Mouse (Mus musculus) kidney, postnatal 14 days (tissue): Measurements from ENCODE around the gene Pigb.
"Not testable (repeated sequence)": the region's sequence is repeated elsewhere in the genome, so short reads cannot be mapped to it uniquely, and the experiment has no call there.

ENCODE experiments used
- DNase-seq: peaks from one replicate; pipeline ENCODE4 v3.0.0; 2022; ENCODE audit warnings: mixed read lengths

The Pigb gene

DNA sequence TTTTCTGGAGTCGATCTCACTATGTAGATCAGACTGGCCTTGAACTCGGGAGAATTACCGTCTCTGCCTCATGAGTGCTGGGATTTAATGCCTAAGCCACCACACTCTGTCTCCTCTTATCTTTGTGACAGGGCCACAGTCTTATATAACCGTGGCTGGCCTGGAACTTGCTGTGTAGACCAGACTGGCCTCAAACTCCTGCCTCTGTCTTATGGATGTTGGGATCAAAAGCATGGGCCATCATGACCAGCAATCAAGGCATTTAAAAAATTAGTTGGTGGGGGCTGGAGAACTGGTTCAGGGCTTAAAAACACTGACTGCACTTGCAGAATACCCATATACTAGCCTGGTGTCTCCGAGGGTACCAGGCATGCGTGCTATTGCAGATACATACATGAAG lies at the start of gene Pigb:
Pigb (minus strand) TSS at position 299 of the 400 bp plus-strand sequence.
- DNase-seq: no peak

DNA sequence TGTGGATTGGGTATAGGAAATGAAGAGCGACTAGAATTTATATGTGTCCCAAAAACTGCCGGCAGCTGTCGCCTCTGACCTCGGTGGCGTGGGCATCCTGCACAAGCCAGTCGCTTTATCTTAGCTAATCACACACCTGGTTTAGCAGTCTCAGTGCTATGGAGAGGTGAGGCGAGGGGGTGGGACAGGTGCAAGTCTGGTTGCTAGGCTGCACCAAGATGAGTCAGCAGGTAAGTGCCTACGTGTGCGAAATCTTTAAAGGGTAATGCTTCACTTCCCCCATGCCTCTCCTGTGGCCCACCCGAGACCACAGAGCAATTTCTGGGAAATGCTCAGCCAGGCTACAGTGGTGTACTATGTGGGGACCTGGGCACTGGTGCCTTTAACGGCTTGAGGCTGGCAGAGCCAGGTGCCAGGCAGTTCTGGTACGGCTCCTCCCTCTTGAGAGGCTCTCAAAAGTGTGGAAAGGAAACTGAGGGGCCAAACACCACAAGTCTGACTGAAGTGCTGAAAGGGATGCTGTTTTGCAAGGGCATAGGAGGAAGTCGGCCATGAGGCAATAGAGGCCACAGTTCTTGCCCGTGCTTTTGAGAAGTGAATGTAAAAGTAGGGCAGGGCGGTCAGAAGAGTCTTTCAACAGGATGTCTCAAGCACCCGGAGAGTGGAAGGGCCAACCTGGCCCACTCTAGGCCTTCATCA lies 49.2 kb upstream of the Pigb start:
- no peak for DNase-seq

DNA sequence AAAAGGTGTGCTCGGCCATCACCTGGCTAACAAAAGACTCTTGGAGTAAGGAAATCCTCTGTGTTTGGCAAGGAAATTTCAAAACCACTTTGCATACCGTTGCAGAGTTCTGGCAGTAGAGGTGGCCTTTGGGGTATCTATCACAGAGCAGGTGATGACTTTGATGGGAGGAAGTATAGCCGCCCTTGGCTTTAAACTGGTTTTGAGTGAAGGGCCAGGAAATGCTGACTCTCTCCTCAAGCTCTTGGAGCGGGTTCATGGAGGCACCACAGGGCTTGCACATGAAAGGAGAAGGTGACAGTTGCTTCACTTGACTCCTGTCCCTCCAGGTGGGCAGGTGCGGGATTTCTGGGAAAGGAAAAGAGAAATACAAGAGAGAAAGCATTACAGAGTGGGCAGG lies 47.4 kb upstream of the Pigb start:
- no peak for DNase-seq

DNA sequence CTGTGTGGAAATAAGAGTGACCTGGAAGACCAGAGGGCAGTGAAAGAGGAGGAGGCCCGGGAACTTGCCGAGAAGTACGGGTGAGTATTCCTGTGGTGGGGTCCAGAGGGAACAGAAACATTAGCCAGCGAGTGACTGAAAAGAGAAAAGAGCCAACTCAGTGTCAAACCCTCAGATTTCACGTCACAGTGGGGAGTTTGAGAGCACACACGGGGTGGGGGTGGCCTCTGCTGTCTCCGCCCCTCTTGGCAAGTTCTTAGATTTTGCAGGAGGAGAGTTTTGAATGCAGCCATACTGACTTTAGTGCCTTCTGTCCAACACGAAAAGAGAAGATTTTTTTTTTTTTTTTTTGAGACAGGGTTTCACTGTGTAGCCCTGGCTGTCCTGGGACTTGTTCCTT lies 46.9 kb upstream of the Pigb start:
- DNase-seq: no peak

DNA sequence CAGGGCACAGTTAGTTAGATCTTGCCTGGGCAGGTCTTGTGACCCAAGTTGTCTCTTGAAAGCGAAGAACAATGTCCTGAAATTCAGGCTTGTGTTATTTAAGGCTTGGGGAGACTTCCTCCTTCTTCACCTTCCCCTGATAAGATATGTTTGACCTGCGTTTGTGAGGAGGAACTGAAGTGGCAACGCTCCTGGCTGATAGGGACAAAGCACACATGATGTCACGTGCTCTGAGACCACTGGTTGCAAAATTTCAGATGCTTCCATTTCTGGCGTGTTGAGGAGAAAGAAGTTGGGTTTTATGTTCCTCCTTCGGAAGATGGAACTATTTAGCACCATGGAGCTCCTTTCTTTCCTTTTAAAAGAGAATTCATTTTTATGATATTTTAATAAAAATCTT lies 45.7 kb upstream of the Pigb start:
- DNase-seq: no peak

DNA sequence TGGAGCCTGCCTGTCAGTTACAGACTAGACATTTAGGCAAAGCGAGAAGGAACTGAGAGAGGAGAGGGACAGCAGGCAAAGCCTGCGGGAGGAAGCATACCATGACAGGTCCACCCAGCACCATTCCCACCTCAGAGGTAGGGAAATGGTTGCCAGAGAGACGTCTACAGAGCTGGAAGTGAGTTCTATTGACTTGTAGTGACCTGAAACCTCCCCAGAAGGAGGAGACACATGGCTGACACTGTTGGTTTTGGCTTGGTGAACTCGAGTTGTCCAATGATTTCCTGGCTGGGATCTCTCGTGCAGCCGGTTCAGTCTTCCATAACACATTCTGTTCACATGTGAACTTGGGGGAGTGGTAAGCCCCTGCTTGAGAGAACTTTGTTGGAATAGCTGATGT lies 43.8 kb upstream of the Pigb start:
- DNase-seq: no peak

DNA sequence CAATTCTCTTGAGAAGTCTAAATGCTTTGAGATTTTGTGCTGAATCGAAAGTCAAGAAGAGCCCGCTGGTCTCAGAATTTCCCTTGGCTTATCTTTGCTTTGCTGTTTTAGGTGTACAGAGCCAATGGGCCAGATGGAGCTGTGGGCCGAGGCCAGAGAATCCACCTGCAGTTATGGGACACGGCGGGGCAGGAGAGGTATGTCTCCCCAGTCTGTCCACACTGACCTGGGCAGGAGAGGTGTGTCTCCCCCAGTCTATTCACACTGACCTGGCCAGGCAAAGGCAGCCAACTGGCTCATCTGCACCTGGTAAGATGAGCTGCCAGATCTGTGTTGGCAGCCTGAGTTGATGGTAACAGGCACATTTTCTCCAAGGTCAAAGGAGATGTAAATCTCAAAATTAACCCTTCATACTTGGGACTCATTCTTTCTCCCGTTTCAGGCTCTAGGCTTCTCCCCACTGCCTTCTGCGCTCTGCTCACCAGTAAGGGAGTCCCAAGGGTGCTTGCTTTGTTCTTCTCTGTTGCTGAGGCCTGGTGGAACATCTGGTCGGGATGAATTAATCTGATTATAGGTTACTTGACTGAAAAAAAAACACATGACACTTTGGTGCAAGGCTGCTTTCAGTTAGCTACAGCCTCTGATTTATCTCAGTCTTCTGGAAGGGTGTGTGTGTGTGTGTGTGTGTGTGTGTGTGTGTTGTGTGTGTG lies 42.3 kb upstream of the Pigb start:
- DNase-seq: no peak

DNA sequence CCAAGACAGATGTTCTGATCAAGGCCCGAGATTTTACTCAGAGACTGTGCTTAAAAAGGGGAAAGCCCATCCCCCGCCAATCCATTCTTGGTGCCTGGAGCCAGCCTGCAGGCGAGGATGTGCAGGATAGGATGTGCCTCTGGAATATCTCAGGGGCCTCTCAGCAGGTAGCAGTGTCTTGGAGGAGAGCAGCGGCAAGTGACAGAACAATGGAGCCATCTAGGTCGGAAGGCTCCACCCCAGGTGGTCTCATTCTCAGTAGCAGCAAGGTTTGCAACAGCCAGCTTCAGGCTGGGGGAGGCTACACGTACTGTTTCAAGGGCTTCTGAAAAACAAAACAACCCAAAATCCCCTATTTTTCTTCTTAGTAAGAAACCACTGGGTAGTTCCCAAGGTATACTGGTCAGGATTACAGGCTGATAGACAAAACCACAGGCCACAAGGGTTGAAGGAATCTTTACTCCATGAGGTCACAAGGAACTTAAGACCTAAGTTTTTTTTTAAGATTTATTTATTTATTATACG lies 39.7 kb upstream of the Pigb start:
- no peak for DNase-seq

DNA sequence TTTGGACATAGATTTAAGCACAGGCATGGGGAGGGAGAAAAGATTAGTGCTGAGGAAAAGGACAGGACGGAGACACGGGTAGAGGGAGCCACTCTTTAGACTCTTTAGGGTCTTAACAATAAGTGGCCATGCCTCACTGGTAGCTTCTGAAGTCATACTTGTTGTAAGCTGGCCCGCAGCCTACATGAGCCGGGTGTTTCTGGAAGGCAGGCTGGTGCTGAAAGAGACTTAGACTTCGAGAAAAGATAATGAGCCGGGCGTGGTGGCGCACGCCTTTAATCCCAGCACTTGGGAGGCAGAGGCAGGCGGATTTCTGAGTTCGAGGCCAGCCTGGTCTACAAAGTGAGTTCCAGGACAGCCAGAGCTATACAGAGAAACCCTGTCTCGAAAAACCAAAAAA lies 39.2 kb upstream of the Pigb start:
- DNase-seq: not testable (repeated sequence)

DNA sequence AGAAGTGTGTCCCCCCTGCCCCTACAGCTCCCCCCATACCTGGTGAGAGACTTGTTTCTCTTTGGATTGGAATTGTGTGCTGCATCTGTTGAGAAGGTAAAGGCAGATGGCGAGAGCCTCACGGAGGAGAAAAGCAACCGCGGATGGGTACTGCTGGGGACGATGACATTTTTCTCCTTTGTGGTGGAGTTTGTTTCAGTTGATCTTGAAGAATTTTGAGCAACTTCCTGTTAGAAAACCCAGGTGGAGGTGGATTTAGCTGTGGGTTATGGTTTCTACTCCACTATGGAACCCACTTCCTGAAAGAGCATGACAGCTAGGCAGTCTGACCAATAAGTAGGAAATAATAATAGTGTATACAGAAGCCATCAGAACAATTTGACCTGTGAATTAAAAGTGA lies 33.0 kb upstream of the Pigb start:
- DNase-seq: no peak

DNA sequence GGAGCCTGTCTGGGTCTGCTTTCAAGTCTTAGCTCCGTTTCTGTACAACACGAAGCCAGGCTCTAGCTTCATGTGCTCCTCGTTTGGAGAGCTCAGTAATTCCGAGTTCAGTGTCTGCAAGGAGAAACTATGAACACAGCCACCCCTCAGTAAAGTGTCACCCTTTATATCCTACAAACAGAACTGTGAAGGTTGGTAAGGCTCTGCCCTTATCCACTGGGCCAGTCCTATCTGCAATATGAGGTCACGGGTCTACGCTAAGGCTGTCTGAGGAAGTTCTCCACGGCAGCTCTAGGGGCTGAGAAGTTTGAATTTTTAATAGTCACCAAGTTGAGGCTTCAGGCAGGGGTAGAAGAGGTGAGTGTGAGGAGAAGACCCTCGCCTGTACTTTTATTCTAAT lies 32.2 kb upstream of the Pigb start:
- DNase-seq: no peak

DNA sequence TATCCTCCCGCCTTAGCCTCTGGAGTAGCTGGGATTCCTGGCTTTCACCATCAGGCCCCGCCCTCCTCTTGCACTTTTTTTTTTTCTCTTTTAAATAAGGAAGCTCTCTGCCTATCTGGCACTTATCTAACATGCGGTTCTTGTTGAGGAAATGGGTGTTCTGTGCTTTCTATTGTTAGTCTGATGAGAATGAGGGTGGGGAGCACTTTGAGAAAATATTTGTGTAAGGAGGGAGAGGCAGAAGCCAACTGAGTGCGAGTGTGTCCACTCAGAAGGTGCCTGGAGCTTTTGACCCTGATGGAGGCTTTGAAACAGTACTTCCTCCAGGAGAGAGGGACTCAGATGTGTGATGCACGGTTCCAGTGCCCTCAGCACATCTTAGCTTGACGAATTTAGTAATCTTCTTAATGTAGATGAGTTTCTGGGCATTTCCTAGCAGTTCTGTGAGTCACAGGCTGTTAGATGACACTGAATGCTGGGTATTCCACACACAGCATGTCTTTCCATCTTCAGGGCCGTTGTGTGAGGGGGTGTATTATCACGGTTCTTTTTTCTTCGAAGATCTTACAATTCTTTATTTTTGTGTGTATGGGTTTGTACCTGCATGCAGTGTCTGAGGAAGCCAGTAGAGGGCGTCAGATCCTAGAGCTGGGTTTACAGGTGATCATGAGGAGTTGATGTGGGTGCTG lies 30.9 kb upstream of the Pigb start:
- DNase-seq: peak; percentile 8

DNA sequence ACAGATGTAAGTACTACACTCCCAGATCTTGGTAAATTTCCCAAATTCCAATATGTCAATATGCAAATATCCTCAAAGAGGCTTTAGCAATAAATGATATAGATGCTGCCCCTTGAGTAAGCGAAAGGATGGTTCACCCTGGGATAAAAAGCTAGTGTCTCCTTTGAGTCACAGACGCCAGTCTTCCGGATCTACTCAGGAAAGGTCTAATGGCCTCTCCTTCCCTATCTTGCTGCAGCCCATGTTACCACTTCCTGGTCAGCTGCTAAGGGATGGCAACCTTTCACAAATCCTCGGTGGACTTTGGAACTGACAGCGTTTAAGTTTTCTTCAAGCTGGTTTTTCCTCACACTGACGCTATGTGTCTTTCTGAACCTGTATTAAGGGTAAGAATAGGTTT lies 28.5 kb upstream of the Pigb start:
- DNase-seq: peak; percentile 20

DNA sequence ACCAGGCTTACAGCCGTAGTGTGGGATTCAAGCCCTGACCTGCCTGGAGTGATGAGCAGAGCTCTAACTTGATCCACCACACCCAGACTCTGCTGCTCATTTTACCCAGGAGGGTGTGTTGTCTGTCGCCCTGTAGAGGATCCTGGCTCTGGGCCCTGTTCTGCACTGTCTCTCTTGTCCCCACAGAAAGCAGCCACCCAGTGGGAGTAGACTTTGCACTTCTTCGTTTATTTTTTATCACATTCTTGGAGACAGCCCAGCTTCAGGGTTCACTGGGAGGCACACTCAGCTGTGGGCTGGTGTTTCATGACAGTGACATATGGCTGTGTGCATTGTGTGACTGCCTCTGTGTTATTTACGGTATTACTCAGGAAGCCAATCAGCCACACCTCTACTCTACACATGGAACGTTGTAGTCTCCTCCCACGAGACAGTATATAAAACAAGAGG lies 28.1 kb upstream of the Pigb start:
- peak; percentile 71 for DNase-seq

DNA sequence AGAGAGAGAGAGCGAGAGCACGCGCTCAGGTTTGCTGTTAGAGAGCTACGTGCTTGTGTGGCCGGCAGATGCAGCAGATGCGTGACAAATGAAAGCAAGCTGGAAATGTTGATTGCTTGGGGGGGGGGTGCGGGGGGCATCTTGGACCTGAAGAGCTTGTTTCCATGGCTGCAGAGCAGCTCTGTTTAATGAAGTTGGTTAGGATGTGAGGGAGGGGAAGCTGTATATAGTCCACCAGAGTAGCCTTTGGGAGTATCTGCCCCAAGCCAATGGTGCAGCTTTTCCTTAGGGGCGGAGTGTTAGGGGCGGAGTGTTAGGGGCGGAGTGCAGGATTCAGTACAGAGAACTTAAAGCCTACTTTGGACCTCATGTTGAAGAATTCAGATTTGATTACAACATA lies 26.9 kb upstream of the Pigb start:
- peak; percentile 30 for DNase-seq

DNA sequence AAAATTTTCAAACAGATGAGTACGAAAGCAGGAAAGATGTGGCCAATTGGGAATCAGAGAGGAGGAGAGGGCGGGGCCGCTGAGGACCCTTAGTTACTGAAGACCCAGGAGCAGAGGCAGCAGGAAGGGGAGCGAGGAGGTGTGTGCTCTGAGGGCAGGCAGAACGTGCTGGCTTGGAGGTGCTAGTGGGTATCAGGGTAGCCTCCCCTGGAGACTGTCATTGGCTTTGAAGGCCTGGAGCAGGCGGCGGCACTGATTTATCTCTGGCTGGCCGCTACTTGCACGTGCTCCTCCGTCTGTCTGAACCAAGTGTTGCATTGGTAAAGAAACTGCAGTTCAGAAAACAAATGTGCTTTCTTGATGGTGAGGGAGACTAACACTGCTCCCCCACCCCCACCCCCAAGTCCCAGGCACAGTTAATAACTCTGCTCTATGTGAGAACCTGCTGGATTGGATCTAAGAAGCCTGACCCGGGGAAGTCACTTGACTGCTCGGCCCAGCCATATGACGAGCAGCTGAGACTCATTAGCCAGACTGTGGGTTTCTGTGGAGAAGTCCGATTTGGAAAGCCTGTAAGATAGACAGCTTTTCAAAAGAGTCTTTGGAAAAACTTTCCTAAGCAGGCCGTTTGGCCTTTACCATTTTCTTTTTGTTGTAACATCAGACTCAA lies 23.6 kb upstream of the Pigb start:
- DNase-seq: peak; percentile 38

DNA sequence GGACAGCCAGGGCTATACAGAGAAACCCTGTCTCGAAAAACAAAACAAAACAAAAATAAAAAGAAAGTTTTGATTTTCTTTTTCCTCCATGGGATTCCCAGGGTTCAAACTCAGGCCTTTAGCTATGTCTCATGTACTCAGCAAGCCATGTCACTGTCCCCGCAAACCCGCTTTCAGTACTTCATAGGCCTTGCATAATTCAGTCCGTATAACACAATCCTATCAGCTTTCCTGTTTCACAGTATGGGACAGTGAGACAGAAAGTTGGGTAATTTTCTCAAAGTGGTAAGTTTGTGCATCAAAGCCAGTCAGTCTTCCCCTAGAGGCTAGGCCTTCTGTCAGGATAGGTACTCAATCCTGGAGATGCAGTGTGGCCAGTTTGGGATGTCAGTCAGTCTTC lies 19.0 kb upstream of the Pigb start:
- DNase-seq: no peak

DNA sequence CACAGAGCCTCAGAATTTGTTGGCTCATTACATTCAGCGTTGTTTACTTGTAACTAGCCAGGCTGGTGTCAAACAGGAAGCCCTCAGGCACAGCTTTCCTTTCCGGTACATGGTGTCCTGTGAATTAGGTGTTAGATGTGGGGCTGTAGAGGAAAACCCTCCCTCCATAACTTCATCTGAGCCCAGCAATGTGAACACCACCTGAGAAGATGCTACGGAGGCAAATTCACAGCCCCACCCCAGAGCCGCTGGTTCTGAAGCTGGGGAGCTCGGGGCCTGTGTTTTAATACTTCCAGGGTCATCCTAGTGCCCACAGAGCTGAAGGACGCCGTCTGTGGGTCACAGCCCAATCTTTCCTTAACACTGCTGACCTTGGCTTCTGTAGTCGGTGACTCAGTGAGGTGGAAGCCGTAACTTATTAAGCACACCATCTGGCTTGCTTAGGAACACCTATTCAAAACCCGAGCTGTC lies 15.3 kb upstream of the Pigb start:
- DNase-seq: peak; percentile 57

DNA sequence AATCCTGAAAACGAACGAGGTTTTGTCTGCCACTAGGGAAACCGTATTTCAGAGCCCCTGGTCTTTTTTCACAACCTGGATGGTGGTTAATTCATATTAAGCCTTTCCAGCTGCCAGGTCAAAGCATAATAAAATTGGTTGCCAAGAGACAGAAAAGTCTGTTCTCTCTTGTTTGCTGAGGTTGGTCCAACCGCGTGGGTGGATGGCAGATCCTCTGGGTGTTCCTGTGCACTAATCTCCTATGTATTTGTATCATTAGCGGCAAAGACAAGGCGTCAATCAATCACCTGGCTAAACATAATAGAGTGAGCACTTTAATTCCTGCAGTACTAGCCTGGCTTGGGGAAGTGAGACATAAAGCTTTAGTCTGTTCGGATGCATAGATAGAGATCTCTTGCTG lies 10.4 kb upstream of the Pigb start:
- DNase-seq: no peak

DNA sequence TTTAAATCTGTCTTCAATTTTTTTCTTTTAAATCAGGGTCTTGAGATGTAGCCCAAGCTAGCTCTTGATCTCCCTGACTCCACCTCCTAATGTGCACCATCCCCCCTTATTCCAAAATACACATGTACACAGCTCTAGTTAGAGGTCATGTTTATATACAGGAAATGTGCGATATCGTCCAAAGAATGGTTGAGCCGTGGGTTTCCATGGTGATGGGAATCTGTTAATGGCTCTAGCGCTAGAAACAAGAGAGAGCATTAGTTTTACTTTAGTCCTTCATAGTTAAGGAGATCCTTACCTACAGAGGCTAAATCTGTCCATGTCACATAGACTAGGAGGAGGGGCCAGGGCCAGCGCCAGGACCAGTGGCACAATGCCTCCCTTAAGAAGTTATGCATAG lies 9.7 kb upstream of the Pigb start:
- no peak for DNase-seq

DNA sequence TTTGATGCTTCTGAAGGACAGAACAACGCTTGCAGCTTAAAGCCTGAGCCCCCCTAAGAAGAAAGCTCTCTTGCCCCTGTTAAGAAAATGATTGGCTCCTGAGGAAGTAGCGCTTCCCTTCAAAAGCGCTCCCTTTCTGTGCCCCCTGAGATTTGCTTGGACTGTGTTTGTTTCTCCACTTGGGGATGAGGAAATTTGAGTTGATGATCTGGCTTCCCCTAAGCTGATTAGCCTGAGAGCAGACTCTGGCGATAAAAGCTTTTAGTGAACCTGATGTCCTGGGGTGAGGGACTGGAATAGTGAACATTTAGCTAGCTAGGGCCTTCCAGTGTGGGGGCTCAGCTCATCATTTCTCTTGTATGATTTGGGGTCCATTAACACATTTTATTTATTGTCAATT lies 8.7 kb upstream of the Pigb start:
- no peak for DNase-seq

DNA sequence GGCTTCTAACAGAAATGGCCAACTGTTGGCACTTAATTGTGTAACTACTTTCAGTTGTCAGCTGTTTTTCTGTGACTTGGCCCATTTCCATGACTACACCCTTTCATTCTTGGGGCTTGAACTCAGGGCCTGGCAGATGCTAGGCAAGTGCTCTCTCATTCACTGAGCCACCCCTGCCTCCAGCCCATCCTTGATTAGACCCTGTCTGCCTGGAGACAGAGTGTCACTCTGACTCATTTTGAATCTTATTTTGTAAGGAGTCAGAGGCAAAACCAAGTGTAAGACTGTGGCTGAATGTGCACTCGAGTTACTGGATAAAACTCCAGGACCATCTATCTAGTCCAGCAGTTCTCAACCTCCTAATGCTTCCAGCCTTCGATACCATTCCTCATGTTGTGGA lies 7.7 kb upstream of the Pigb start:
- DNase-seq: no peak

DNA sequence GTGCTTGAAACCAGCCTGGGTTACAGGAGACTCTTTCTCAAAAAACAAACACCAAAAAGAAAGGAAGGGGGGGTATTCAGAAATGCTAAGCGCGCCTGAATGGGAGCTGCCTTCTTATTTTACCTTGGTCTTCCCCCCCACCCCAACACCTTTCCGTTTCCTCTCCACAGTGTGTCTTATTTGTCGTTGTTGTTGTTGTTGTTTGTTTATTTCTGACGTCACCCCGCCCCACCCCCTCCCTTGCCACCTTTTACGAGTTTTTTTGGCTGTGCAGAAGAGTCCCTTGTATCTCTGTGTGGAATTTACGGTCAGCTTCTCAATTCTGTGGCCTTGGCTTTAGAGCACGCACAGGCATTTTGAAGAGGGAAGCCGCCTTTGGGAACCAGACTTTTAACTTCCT lies 5.5 kb upstream of the Pigb start:
- DNase-seq: no peak
